Mouse (Mus musculus) adrenal gland, postnatal 36 days (tissue): ENCODE results near the gene Serpina9. TPM values are rescaled to one million over a fixed set of nuclear protein-coding genes. Genes with fewer than 3 reads are reported as not detected.
"Not testable (repeated sequence)": the region's sequence is repeated elsewhere in the genome, so short reads cannot be mapped to it uniquely, and the experiment has no call there.

Source experiments
- DNase-seq, 2 experiments: peaks; one replicate each; pipeline ENCODE4 v3.0.0; 2021; ENCODE audit warnings: mixed read lengths in 1 of 2
- total RNA-seq, 2 experiments: library from RNA; stranded (reverse); gene quantifications; 2 replicates each; pipeline ENCODE4 v1.2.3; 2021

Serpina9 gene
- total RNA-seq, 2 experiments from 2014 or later = not detected

- no peak for DNase-seq
Observed at GRCm38 (mm10) chr12:103989514-103989767, 24.1 kb downstream of the Serpina9 start.

GRCm38 (mm10) chr12:103988754-103989513 is 24.6 kb downstream of the Serpina9 start:
- no peak for DNase-seq

- no peak for DNase-seq
Observed at GRCm38 (mm10) chr12:103985868-103986267, 27.7 kb downstream of the Serpina9 start.

DNA sequence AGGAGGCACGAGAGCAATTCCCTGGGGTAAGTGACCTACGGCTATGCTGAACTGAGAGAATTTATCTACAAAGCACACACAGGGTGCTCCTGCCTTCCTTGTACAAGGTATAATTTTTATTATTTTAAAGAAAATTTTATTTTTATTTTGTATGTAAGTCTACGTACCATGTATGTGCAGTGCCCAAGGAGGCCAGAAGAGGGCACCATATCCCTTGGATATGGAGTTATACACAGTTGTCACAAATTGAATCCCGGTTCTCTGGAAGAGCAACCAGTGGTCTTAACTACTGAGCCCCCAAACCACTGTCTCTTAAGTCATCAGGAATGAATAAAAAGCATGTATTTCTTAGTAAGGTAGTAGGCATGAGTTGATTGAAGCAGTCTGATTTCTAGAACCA is 28.6 kb downstream of the Serpina9 start:
- DNase-seq = peak; percentile 43 to 46

GRCm38 (mm10) chr12:103981646-103982360 is 31.8 kb downstream of the Serpina9 start:
- no peak for DNase-seq

- DNase-seq = no peak
Observed at GRCm38 (mm10) chr12:103978294-103978693, 35.3 kb downstream of the Serpina9 start.

- DNase-seq = peak; percentile 59 to 62
Observed at GRCm38 (mm10) chr12:103977846-103978245, 35.7 kb downstream of the Serpina9 start.

- no peak for DNase-seq
Observed at GRCm38 (mm10) chr12:103977060-103977459, 36.5 kb downstream of the Serpina9 start.

DNA sequence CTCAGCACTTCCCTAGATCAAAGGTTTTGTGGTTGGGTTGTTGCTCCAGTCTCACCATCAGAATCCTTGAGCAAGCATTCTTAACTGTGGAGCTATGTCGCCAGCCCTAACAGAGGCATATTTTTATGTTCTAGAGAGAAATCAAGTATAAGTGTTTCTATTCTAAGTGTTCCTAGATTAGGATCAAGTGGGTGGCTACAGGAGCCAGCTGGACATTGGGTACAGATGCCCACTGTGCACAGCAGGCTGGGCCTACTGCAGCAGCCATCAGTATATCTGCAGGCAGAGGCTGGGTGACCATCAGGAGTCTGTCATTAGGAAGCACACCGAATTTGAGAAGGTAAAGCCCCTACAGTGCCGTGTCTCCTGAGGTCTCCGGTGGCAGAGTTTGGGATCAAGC is 42.5 kb downstream of the Serpina9 start:
- DNase-seq = no peak

DNA sequence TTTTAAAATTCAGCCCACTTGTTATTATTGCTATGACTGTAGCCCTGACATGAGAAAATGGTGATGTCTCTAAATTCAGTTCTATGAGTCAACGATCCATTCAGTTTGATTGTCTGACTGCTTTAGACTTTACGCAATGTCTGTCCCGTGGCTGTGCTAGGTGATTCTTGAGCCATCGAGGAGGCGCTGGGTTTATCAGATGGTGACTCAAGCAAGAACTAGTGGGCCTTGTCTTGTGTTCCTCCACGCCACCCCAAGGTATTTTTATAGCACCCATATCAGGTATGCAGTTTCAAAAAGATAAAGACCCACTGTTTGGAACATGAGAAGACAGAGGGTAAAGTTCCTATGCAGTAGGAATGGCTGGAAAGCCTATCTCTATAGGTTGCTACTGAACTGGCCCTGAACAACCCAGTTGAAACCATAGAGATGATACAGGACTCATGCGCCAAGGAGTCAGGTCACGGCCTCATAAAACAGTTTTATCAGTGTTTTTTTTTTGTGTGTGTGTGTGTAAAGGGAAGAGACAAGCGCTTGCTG is 43.9 kb downstream of the Serpina9 start:
- DNase-seq = peak in 1 of 2 experiments; percentile 31

DNA sequence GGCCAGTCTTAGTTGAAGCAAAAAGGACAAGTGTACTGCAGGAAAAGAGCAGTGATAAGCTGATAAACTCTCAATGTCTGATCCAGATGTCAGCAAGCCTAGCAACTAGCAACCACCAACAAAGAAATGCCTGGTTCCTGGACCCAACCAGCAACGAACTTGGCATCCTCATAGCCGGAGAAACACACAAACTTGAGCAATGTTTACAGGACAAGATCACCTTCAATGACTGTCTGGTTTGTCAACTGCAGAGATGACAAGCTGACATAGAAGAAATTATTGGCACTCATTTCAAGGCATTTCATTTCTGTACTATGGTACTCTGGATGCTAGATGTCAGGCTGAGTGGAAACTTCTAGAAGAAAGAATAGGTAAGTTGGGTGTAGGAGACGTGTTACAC is 46.8 kb downstream of the Serpina9 start:
- DNase-seq = no peak

GRCm38 (mm10) chr12:103963288-103963687 is 50.3 kb downstream of the Serpina9 start:
- DNase-seq = peak; percentile 64 to 75

DNA sequence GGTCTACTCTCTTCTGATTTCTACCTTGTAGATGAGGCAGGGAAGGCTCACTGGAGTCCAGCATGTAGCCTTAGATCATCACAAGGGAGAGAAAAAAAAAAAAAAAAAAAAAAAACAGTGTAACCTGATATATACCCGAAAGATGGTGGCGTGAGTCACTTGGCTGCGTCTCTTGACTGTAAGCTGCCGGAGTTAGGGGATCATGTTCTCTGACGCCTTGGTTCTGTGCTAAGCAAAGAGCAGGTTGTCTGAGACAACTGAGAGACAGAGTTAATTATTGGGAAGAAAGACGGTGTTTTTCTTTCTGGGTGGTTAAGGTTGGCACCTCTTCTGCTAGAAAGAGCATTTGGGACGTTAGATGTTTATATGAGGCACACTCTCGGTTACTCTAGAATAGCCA is 50.7 kb downstream of the Serpina9 start:
- no peak for DNase-seq

GRCm38 (mm10) chr12:103962337-103962736 is 51.2 kb downstream of the Serpina9 start:
- DNase-seq = no peak

- DNase-seq = no peak
Observed at GRCm38 (mm10) chr12:103961716-103962115, 51.8 kb downstream of the Serpina9 start.

GRCm38 (mm10) chr12:103958798-103959197 is 54.8 kb downstream of the Serpina9 start, which contains the start of gene Serpina1e:
Serpina1e (minus strand) TSS chr12:103958975.
- DNase-seq = no peak

DNA sequence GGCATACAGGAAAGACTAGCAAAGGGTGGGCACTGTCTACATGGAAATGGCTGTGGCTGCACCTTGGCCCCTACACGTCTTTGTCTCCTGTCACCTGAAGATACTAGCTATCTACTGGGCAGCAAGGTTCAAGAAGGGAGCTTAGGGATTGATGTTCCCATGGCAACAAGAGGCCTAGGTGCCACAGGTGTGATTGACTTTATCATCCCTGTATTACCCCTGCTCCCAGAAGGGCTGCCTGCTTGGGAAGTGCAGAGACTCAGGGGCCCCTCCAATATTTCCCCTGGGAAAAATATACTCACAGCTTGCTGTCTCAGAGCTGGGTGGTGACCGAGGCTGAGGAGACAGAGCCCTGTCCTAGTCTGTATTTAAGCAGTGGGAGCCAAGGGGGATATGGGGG is 57.0 kb downstream of the Serpina9 start:
- DNase-seq = not testable (repeated sequence)

DNA sequence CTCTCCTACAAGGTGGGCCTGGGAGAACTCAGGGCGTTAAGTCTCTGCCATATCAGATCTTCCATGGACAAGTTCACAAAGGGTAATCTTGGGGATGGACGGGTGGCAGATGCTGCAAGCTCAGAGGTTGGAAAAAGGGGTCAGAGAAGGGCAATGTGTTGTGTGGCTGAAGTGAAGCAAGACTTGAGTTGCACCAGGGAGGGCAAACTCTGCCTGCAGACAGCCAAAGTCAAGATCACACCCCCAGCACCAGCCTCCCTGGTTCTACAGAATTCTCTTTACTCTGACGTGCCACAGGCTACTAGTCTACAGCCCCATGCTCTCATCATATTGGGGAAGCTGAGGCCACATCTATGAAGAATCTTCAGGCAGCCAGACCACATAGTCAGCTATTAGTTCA is 60.6 kb downstream of the Serpina9 start:
- not testable (repeated sequence) for DNase-seq

GRCm38 (mm10) chr12:103946243-103946642 is 67.3 kb downstream of the Serpina9 start:
- no peak for DNase-seq
